Mouse (Mus musculus) right cerebral cortex, adult 18-20 months (tissue): ENCODE data around the gene Anapc15-ps.

Experiments used
- DNase-seq: peaks from one replicate; pipeline ENCODE4 v3.0.0; 2022; ENCODE audit warnings: mixed read lengths

The Anapc15-ps gene

DNA sequence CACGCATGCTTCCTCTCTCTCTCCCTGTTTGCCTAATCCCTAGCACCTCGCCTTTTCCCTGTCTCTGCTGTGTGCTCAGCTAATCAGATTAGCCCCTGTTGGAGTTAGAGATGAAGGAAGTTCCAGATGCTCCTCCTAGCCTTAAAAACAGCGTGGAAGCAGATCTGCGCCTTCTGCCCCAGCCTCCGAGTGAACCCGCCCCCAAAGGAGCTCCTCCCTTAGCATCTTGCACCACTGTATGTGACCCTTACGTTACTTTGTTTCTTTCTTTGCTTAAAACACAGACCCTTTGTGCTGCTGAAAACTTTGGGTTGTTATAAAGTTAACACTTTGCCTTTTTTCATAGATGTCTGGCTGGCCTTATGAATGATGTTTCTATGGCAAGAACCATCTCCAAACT, 15.8 kb upstream of the Anapc15-ps start:
- no peak for DNase-seq

- DNase-seq, result no peak
Measured at GRCm38 (mm10) chr10:95687558-95688141, 14.4 kb upstream of the Anapc15-ps start.

GRCm38 (mm10) chr10:95686041-95686440, 12.8 kb upstream of the Anapc15-ps start:
- DNase-seq, result no peak

GRCm38 (mm10) chr10:95684782-95685555, 11.7 kb upstream of the Anapc15-ps start:
- no peak for DNase-seq

DNA sequence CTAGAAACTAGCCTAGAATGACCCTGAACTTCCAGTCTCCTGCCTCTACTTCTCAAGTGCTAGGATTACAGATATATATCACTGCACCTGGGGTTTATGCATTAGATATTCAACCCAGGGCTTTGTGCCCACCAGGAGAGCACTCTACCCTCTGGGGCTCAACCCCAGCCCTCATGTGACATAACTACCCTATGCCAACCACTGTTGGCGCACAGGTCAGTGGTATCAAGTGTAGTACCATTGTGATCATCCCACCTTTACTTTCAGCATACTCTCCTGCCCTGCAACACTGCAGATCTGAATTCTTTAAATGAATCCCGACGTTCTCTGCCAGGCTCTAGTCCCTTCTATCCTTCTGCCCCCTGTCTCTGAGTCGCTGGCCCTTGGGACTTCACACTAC, 11.0 kb upstream of the Anapc15-ps start:
- DNase-seq, result no peak

- no peak for DNase-seq
Measured at GRCm38 (mm10) chr10:95683735-95684134, 10.5 kb upstream of the Anapc15-ps start.

DNA sequence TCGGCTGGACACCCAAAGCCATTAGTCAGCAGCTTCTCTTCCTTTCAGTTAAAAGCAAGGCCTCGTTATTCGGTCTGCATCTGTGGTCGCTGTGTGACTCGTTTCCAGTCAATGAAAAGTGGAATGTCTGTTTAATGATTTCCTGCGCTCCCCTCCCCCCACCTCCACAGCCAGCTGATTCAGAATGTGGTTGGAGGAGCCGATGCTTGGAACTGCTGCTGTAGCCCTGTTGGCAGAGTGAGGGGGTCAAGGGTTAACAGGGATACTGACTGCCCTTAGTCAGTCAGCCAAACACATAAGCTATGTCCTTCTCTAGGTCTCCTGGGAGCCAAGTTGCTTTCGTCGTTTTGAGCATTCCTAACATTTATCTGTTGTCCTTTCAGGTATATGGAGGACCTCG, 9.7 kb upstream of the Anapc15-ps start:
- no peak for DNase-seq

GRCm38 (mm10) chr10:95682091-95682740, 9.0 kb upstream of the Anapc15-ps start:
- no peak for DNase-seq

DNA sequence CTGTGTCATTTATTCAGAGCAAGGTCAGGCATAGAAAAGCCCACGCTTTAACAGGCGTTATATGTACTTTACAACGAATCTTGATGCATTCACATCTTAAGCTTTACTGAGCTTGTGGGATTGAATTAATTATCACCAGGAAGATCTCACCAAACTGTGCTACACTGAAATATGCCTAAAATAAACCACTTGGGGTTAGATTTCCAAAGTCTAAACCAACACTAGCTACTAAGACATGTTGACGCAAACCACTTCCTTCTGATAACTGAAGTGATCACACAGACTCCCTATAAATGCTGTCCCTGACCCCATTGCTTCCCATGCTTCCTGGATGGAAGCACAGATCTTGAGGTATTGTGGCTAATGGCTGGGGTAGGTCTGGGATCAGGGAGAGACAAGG, 8.2 kb upstream of the Anapc15-ps start:
- no peak for DNase-seq

GRCm38 (mm10) chr10:95681058-95681440, 7.8 kb upstream of the Anapc15-ps start:
- DNase-seq, result no peak

DNA sequence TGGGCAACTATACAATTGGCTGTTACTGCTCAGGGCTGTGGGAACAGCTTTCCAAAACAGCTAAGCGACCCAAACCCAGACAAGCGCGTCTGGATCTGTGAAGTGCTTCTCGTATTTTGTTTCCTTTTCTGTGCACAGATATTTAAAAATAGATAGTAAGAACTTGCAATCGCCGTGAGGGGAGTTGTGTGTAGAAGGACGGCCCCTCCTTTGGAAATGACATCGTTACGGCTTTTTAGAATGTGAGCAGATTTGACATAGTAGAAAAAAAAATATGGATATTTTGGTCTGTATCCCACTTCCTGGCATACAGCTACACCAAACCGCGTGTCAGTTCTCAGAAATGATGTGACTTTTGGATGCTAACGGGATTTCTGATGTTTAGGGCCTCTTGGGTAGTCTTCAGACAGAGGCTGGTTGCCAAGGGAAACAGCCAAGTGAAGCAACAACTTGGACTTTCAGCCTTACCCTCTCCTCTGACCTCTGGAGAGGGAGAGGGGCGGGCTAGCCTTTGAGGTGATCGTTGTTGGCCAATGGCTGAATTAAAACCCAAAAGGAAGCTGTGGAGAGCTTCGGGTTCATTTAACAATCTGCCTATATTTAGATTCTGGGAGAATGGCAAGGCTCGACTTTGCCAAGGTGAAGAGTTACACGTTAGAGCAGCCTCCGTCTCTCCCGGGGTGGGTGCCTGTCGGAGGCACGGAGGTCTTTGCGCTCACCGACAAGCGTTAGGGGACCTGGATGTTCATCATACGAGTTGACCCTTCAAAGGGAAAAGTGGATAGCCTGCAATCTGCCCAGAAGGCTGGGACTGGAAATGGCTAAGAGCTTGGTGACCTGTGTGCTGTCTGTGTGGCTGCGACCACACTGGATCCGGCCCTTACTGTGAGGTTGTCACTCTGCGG, 7.2 kb upstream of the Anapc15-ps start:
- no peak for DNase-seq

GRCm38 (mm10) chr10:95679131-95679530, 5.9 kb upstream of the Anapc15-ps start:
- no peak for DNase-seq

GRCm38 (mm10) chr10:95678661-95679060, 5.4 kb upstream of the Anapc15-ps start:
- DNase-seq, result no peak

- no peak for DNase-seq
Measured at GRCm38 (mm10) chr10:95678241-95678640, 5.0 kb upstream of the Anapc15-ps start.

- peak; percentile 51 for DNase-seq
Measured at GRCm38 (mm10) chr10:95677356-95678109, 4.3 kb upstream of the Anapc15-ps start.

DNA sequence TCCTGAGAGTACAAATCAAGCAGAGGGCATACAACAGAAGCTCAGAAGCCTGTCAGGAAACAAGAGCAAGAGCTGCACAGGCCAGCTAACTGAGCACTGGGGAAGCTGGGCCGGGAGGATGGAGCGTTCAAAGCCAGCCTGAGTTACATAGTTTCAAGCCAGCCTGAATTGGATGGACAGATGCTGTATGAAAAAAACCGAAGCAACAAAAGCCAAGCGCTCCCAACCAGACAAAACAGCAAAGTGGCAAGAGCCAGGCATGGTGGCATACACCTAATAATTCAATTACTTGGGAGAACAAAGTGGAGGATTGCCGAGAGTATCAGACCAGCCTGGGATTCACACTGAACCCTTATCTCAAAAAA, 3.7 kb upstream of the Anapc15-ps start:
- no peak for DNase-seq

- DNase-seq, result no peak
Measured at GRCm38 (mm10) chr10:95676387-95676786, 3.1 kb upstream of the Anapc15-ps start.

- peak; percentile 67 for DNase-seq
Measured at GRCm38 (mm10) chr10:95670781-95671780, 2.2 kb downstream of the Anapc15-ps start.

DNA sequence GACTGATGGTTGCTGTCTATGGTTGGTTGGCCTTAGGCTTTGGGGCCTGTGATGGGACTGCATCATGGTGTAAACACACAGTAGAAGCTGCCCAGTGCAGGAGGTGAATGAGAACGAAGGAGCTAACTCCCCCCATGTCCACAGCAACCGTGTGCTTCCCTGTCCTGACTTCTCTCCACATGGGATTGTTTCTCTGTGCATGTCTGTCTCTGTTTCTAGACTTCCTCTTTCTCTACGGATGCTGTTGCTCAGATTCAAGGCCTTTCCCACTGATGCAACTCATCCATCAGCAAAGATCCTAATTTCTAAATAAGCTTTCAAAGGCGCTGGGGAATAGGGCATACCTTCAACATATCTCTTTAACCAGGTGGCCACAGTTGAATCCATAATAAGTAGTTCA, 3.4 kb downstream of the Anapc15-ps start:
- DNase-seq, result no peak

GRCm38 (mm10) chr10:95669034-95669433, 4.2 kb downstream of the Anapc15-ps start:
- DNase-seq, result no peak
